Mouse (Mus musculus): ENCODE measurements around the gene Cldn18. TPM values are rescaled to one million over a fixed set of nuclear protein-coding genes. Genes with fewer than 3 reads are reported as not detected.

The Cldn18 gene
- polyA plus RNA-seq (2015; fragmentation: Nextera tagmentation; extraction: Ambion mirVana) = 362 and 520 TPM in 2 replicates

GRCm38 (mm10) chr9:99717134-99717533, at the start of gene Cldn18:
Gene Cldn18, minus strand, starts transcription at chr9:99717267.
- Histone ChIP-seq H3K4me1 (ENCODE audit: control insufficient read depth, insufficient read depth, low read length) (no peaks in the 10 kb centered on the region), H3K9ac (ENCODE audit: low read length) (peak within 1 kb of the TSS; percentile 34), H3K27me3 (ENCODE audit: control insufficient read depth, insufficient read depth, low read length) (no peaks in the 10 kb centered on the region), H3K9me3 (replicated peaks; ENCODE audit: control insufficient read depth, low read length) (no peaks in the 10 kb centered on the region), H3K4me2 (ENCODE audit: low read depth, low read length) (no peak within 1 kb of the TSS), H3K4me3 (replicated peaks; ENCODE audit: low read length) (peak within 1 kb of the TSS; percentile 39), H3K36me3 (ENCODE audit: control insufficient read depth, insufficient read depth, low read length) (no peaks in the 10 kb centered on the region), H3K27ac (ENCODE audit: low read length) (peak within 1 kb of the TSS; percentile 80)
- 68% methylated on average over 14 of the region's 14 CpGs for WGBS
- ATAC-seq (ENCODE audit: insufficient read depth, low FRiP score) = peak; percentile 92

DNA sequence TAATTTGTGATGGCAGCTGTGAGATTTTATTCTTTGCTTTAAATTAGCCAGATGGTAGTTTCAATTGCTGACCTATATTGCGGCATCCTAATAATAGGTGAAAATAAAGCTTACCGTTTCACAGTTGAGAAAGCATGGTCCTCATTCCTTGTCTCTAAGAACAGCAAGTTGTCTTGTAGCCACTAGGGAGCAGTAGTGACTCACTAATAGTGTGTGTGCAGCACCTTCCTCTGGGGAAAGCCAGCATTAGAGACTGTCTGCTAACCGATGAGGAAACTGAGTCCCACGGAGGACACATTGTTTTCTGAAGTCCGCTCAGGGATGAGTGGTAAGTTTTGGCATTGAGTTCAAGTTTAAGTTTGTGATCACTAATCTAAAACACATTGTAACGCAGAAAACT, 46.5 kb upstream of the Cldn18 start:
- no peak overlapping the region for H3K4me3 ChIP-seq (replicated peaks; ENCODE audit: low read length)
- no peak for ATAC-seq (ENCODE audit: insufficient read depth, low FRiP score)
- no peaks in the 10 kb centered on the region for H3K4me1 ChIP-seq (ENCODE audit: control insufficient read depth, insufficient read depth, low read length)
- no peaks in the 10 kb centered on the region for H3K9me3 ChIP-seq (replicated peaks; ENCODE audit: control insufficient read depth, low read length)
- WGBS = 66% methylated on average over 6 of the region's 6 CpGs
- no peaks in the 10 kb centered on the region for H3K27me3 ChIP-seq (ENCODE audit: control insufficient read depth, insufficient read depth, low read length)
- no peak overlapping the region for H3K9ac ChIP-seq (ENCODE audit: low read length)
- H3K36me3 ChIP-seq (ENCODE audit: control insufficient read depth, insufficient read depth, low read length) = no peaks in the 10 kb centered on the region
- H3K4me2 ChIP-seq (ENCODE audit: low read depth, low read length) = no peak overlapping the region
- no peak overlapping the region for H3K27ac ChIP-seq (ENCODE audit: low read length)

DNA sequence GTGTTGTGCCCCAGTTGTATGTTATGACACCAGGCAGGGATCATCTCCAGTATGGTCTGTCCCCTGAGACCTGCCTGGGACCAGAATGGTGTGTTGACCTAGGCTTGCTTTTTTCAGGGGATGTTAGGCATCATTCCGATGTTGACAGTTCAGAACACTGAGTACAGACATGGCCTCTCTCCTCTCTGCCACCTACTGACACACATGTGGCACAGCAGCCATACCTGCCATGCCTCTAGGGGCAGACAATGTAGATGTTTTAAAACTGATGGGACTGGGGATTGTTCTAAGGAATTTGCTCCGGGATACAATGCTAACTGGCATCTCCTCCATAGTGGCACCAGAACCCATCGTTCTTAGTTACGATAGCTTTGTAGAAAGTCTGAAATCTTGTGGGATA, 33.2 kb upstream of the Cldn18 start:
- Histone ChIP-seq H3K4me1 (ENCODE audit: control insufficient read depth, insufficient read depth, low read length) (no peaks in the 10 kb centered on the region), H3K27ac (ENCODE audit: low read length) (no peak overlapping the region), H3K9me3 (replicated peaks; ENCODE audit: control insufficient read depth, low read length) (no peaks in the 10 kb centered on the region), H3K27me3 (ENCODE audit: control insufficient read depth, insufficient read depth, low read length) (no peaks in the 10 kb centered on the region), H3K4me2 (ENCODE audit: low read depth, low read length) (no peak overlapping the region), H3K4me3 (replicated peaks; ENCODE audit: low read length) (no peak overlapping the region), H3K9ac (ENCODE audit: low read length) (no peak overlapping the region), H3K36me3 (ENCODE audit: control insufficient read depth, insufficient read depth, low read length) (no peaks in the 10 kb centered on the region)
- 72% methylated on average over 4 of the region's 4 CpGs for WGBS
- ATAC-seq (ENCODE audit: insufficient read depth, low FRiP score) = no peak

GRCm38 (mm10) chr9:99748279-99748678, 31.2 kb upstream of the Cldn18 start:
- H3K4me2 ChIP-seq (ENCODE audit: low read depth, low read length) = no peak overlapping the region
- 78% methylated on average over 1 of the region's 1 CpGs for WGBS
- H3K9me3 ChIP-seq (replicated peaks; ENCODE audit: control insufficient read depth, low read length) = no peaks in the 10 kb centered on the region

DNA sequence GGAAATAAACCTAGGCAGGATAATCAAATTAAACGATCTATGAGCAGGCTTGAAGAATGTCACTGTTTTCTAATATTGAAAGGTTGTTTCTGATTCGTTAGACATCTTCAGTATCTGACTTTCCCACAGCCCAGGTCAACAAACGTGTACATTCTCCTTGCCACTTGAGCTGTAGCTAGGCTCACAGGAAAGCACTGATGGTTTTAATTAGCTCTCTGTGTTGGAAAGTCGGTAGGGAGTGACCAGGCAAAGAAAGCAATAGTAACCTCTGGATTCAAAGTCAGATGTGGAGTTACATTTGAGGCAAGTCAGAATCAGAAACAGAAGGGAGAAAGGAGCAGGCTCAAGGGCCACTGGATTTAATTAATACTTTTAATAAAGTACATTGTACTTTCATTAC, 30.7 kb upstream of the Cldn18 start:
- ATAC-seq (ENCODE audit: insufficient read depth, low FRiP score) = no peak
- H3K9ac ChIP-seq (ENCODE audit: low read length) = no peak overlapping the region
- no peaks in the 10 kb centered on the region for H3K36me3 ChIP-seq (ENCODE audit: control insufficient read depth, insufficient read depth, low read length)
- 62% methylated on average over 4 of the region's 4 CpGs for WGBS
- H3K4me1 ChIP-seq (ENCODE audit: control insufficient read depth, insufficient read depth, low read length) = no peaks in the 10 kb centered on the region
- no peak overlapping the region for H3K4me2 ChIP-seq (ENCODE audit: low read depth, low read length)
- no peaks in the 10 kb centered on the region for H3K27me3 ChIP-seq (ENCODE audit: control insufficient read depth, insufficient read depth, low read length)
- no peak overlapping the region for H3K4me3 ChIP-seq (replicated peaks; ENCODE audit: low read length)
- H3K9me3 ChIP-seq (replicated peaks; ENCODE audit: control insufficient read depth, low read length) = no peaks in the 10 kb centered on the region
- no peak overlapping the region for H3K27ac ChIP-seq (ENCODE audit: low read length)

More at GRCm38 (mm10) chr9:99748279-99748678, 31.2 kb upstream of the Cldn18 start:
- no peak overlapping the region for H3K9ac ChIP-seq (ENCODE audit: low read length)
- ATAC-seq (ENCODE audit: insufficient read depth, low FRiP score) = no peak
- no peak overlapping the region for H3K27ac ChIP-seq (ENCODE audit: low read length)
- H3K4me1 ChIP-seq (ENCODE audit: control insufficient read depth, insufficient read depth, low read length) = no peaks in the 10 kb centered on the region
- no peaks in the 10 kb centered on the region for H3K36me3 ChIP-seq (ENCODE audit: control insufficient read depth, insufficient read depth, low read length)
- H3K4me3 ChIP-seq (replicated peaks; ENCODE audit: low read length) = no peak overlapping the region
- H3K27me3 ChIP-seq (ENCODE audit: control insufficient read depth, insufficient read depth, low read length) = no peaks in the 10 kb centered on the region

DNA sequence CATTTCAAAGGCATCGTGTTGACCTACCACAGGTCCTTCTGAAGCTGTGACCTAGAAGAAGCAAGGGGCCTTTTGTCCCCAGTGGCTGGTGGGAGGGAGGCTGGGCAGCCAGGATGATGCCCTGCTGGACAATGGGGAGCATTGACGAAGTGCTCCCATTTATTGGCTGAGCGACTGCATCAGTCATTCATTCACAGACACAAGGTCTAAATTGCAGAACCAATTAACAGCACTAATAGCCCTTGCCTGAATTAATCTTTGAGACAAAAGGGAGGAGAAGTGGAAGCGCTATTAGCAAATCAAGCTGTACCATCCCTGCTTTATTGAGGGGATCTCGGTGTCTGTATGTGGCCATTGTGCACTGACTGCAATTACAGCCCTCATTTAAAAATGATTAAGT, 27.5 kb upstream of the Cldn18 start:
- Histone ChIP-seq H3K9ac (ENCODE audit: low read length) (no peak overlapping the region), H3K27me3 (ENCODE audit: control insufficient read depth, insufficient read depth, low read length) (no peaks in the 10 kb centered on the region), H3K4me2 (ENCODE audit: low read depth, low read length) (no peak overlapping the region), H3K4me3 (replicated peaks; ENCODE audit: low read length) (no peak overlapping the region), H3K36me3 (ENCODE audit: control insufficient read depth, insufficient read depth, low read length) (no peaks in the 10 kb centered on the region), H3K27ac (ENCODE audit: low read length) (no peak overlapping the region), H3K4me1 (ENCODE audit: control insufficient read depth, insufficient read depth, low read length) (no peaks in the 10 kb centered on the region), H3K9me3 (replicated peaks; ENCODE audit: control insufficient read depth, low read length) (no peaks in the 10 kb centered on the region)
- 84% methylated on average over 5 of the region's 5 CpGs for WGBS
- ATAC-seq (ENCODE audit: insufficient read depth, low FRiP score) = no peak

- no peak overlapping the region for H3K27ac ChIP-seq (ENCODE audit: low read length)
- no peak overlapping the region for H3K4me2 ChIP-seq (ENCODE audit: low read depth, low read length)
- WGBS = 36% methylated on average over 15 of the region's 15 CpGs
- H3K36me3 ChIP-seq (ENCODE audit: control insufficient read depth, insufficient read depth, low read length) = no peaks in the 10 kb centered on the region
- no peaks in the 10 kb centered on the region for H3K9me3 ChIP-seq (replicated peaks; ENCODE audit: control insufficient read depth, low read length)
- H3K4me3 ChIP-seq (replicated peaks; ENCODE audit: low read length) = no peak overlapping the region
- H3K4me1 ChIP-seq (ENCODE audit: control insufficient read depth, insufficient read depth, low read length) = no peaks in the 10 kb centered on the region
- H3K27me3 ChIP-seq (ENCODE audit: control insufficient read depth, insufficient read depth, low read length) = no peaks in the 10 kb centered on the region
- H3K9ac ChIP-seq (ENCODE audit: low read length) = no peak overlapping the region
- ATAC-seq (ENCODE audit: insufficient read depth, low FRiP score) = peak; percentile 75
Observed at GRCm38 (mm10) chr9:99729943-99730646, 13.0 kb upstream of the Cldn18 start.

GRCm38 (mm10) chr9:99727819-99728218, 10.8 kb upstream of the Cldn18 start:
- H3K4me2 ChIP-seq (ENCODE audit: low read depth, low read length) = 0 out of 2 replicates have a peak overlapping the region, but pooled peaks have one; percentile 9
- 44% methylated on average over 11 of the region's 11 CpGs for WGBS
- no peak overlapping the region for H3K27ac ChIP-seq (ENCODE audit: low read length)
- no peaks in the 10 kb centered on the region for H3K4me1 ChIP-seq (ENCODE audit: control insufficient read depth, insufficient read depth, low read length)
- H3K36me3 ChIP-seq (ENCODE audit: control insufficient read depth, insufficient read depth, low read length) = no peaks in the 10 kb centered on the region
- no peak overlapping the region for H3K4me3 ChIP-seq (replicated peaks; ENCODE audit: low read length)
- H3K9me3 ChIP-seq (replicated peaks; ENCODE audit: control insufficient read depth, low read length) = no peaks in the 10 kb centered on the region
- ATAC-seq (ENCODE audit: insufficient read depth, low FRiP score) = no peak
- H3K9ac ChIP-seq (ENCODE audit: low read length) = no peak overlapping the region
- no peaks in the 10 kb centered on the region for H3K27me3 ChIP-seq (ENCODE audit: control insufficient read depth, insufficient read depth, low read length)

GRCm38 (mm10) chr9:99725278-99725677, 8.2 kb upstream of the Cldn18 start:
- Histone ChIP-seq H3K9ac (ENCODE audit: low read length) (no peak overlapping the region), H3K36me3 (ENCODE audit: control insufficient read depth, insufficient read depth, low read length) (no peaks in the 10 kb centered on the region), H3K9me3 (replicated peaks; ENCODE audit: control insufficient read depth, low read length) (no peaks in the 10 kb centered on the region), H3K4me1 (ENCODE audit: control insufficient read depth, insufficient read depth, low read length) (no peaks in the 10 kb centered on the region), H3K27ac (ENCODE audit: low read length) (peak overlapping the region; percentile 81), H3K27me3 (ENCODE audit: control insufficient read depth, insufficient read depth, low read length) (no peaks in the 10 kb centered on the region), H3K4me3 (replicated peaks; ENCODE audit: low read length) (no peak overlapping the region), H3K4me2 (ENCODE audit: low read depth, low read length) (no peak overlapping the region)
- WGBS = 43% methylated on average over 8 of the region's 8 CpGs
- peak; percentile 77 for ATAC-seq (ENCODE audit: insufficient read depth, low FRiP score)
